Mouse (Mus musculus): ENCODE data around the gene Dop1b. TPM values are rescaled to one million over a fixed set of nuclear protein-coding genes. Genes with fewer than 3 reads are reported as not detected.

The Dop1b gene
- polyA plus RNA-seq, 1 experiment from 2014 or later = 12.8 TPM

- ATAC-seq = no peak
- peak overlapping the region; percentile 86 for H3K27ac ChIP-seq
- H3K27me3 ChIP-seq (replicated peaks) = no peaks in the 10 kb centered on the region
These were observed 31.2 kb downstream of the Dop1b start for GRCm38 (mm10) chr16:93742903-93743302.

GRCm38 (mm10) chr16:93744049-93744490 is 32.4 kb downstream of the Dop1b start:
- ATAC-seq = peak; percentile 56
- H3K27ac ChIP-seq = peak overlapping the region; percentile 86
- H3K36me3 ChIP-seq = peaks cover 36% of the 10 kb centered on the region
- no peaks in the 10 kb centered on the region for H3K9me3 ChIP-seq (replicated peaks)
- peaks cover 65% of the 10 kb centered on the region for H3K4me1 ChIP-seq
- peak overlapping the region; percentile 23 for H3K9ac ChIP-seq
- no peak overlapping the region for H3K4me3 ChIP-seq
- WGBS (ENCODE audit: insufficient replicate concordance) = 41% methylated on average over 5 of the region's 5 CpGs
- H3K4me2 ChIP-seq = peak overlapping the region; percentile 44
- H3K27me3 ChIP-seq (replicated peaks) = no peaks in the 10 kb centered on the region

More at GRCm38 (mm10) chr16:93742903-93743302, 31.2 kb downstream of the Dop1b start:
- Histone ChIP-seq H3K4me2 (no peak overlapping the region), H3K4me3 (no peak overlapping the region), H3K9ac (no peak overlapping the region), H3K9me3 (replicated peaks) (no peaks in the 10 kb centered on the region), H3K36me3 (peaks cover 38% of the 10 kb centered on the region), H3K4me1 (peaks cover 65% of the 10 kb centered on the region)
- WGBS (ENCODE audit: insufficient replicate concordance) = 64% methylated on average over 1 of the region's 1 CpGs

GRCm38 (mm10) chr16:93744804-93745340 is 33.2 kb downstream of the Dop1b start:
- H3K9ac ChIP-seq = peak overlapping the region; percentile 23; the same call in 1 of the 2 replicates

GRCm38 (mm10) chr16:93746397-93746796 is 34.7 kb downstream of the Dop1b start:
- peaks cover 18% of the 10 kb centered on the region for H3K36me3 ChIP-seq
- H3K9me3 ChIP-seq (replicated peaks) = no peaks in the 10 kb centered on the region
- no peak for ATAC-seq
- H3K4me2 ChIP-seq = no peak overlapping the region
- 72% methylated on average over 8 of the region's 8 CpGs for WGBS (ENCODE audit: insufficient replicate concordance)
- no peak overlapping the region for H3K9ac ChIP-seq
- H3K4me3 ChIP-seq = no peak overlapping the region
- peaks cover 59% of the 10 kb centered on the region for H3K4me1 ChIP-seq
- H3K27ac ChIP-seq = no peak overlapping the region
- no peaks in the 10 kb centered on the region for H3K27me3 ChIP-seq (replicated peaks)

More at GRCm38 (mm10) chr16:93744804-93745340, 33.2 kb downstream of the Dop1b start:
- Histone ChIP-seq H3K27ac (peak overlapping the region; percentile 86), H3K9me3 (replicated peaks) (no peaks in the 10 kb centered on the region), H3K4me2 (peak overlapping the region; percentile 44), H3K4me3 (no peak overlapping the region), H3K4me1 (peaks cover 63% of the 10 kb centered on the region), H3K36me3 (peaks cover 28% of the 10 kb centered on the region), H3K27me3 (replicated peaks) (no peaks in the 10 kb centered on the region)
- peak; percentile 97 for ATAC-seq
- WGBS (ENCODE audit: insufficient replicate concordance) = 21% methylated on average over 10 of the region's 10 CpGs

GRCm38 (mm10) chr16:93746957-93747356 is 35.3 kb downstream of the Dop1b start:
- WGBS (ENCODE audit: insufficient replicate concordance) = 80% methylated on average over 4 of the region's 4 CpGs
- H3K27me3 ChIP-seq (replicated peaks) = no peaks in the 10 kb centered on the region
- H3K4me3 ChIP-seq = no peak overlapping the region
- no peak overlapping the region for H3K9ac ChIP-seq
- H3K27ac ChIP-seq = no peak overlapping the region
- no peak overlapping the region for H3K4me2 ChIP-seq
- peaks cover 57% of the 10 kb centered on the region for H3K4me1 ChIP-seq
- no peak for ATAC-seq
- no peaks in the 10 kb centered on the region for H3K9me3 ChIP-seq (replicated peaks)
- H3K36me3 ChIP-seq = peaks cover 15% of the 10 kb centered on the region

GRCm38 (mm10) chr16:93747421-93747820 is 35.7 kb downstream of the Dop1b start:
- 62% methylated on average over 6 of the region's 6 CpGs for WGBS (ENCODE audit: insufficient replicate concordance)
- H3K4me2 ChIP-seq = no peak overlapping the region
- no peak overlapping the region for H3K9ac ChIP-seq
- no peak overlapping the region for H3K4me3 ChIP-seq
- peaks cover 54% of the 10 kb centered on the region for H3K4me1 ChIP-seq
- no peak overlapping the region for H3K27ac ChIP-seq
- H3K27me3 ChIP-seq (replicated peaks) = no peaks in the 10 kb centered on the region
- no peaks in the 10 kb centered on the region for H3K9me3 ChIP-seq (replicated peaks)
- ATAC-seq = no peak
- peaks cover 17% of the 10 kb centered on the region for H3K36me3 ChIP-seq

GRCm38 (mm10) chr16:93749147-93749910 is 37.6 kb downstream of the Dop1b start:
- Histone ChIP-seq H3K36me3 (peaks cover 30% of the 10 kb centered on the region), H3K4me2 (no peak overlapping the region), H3K9ac (no peak overlapping the region), H3K4me3 (no peak overlapping the region), H3K27me3 (replicated peaks) (no peaks in the 10 kb centered on the region), H3K9me3 (replicated peaks) (no peaks in the 10 kb centered on the region), H3K4me1 (peaks cover 37% of the 10 kb centered on the region), H3K27ac (no peak overlapping the region)
- WGBS (ENCODE audit: insufficient replicate concordance) = 75% methylated on average over 15 of the region's 15 CpGs
- ATAC-seq = no peak

- Histone ChIP-seq H3K27ac (no peak overlapping the region), H3K9me3 (replicated peaks) (no peaks in the 10 kb centered on the region), H3K4me3 (no peak overlapping the region), H3K9ac (no peak overlapping the region), H3K4me2 (no peak overlapping the region), H3K4me1 (peaks cover 26% of the 10 kb centered on the region), H3K36me3 (peaks cover 42% of the 10 kb centered on the region), H3K27me3 (replicated peaks) (no peaks in the 10 kb centered on the region)
- 49% methylated on average over 6 of the region's 6 CpGs for WGBS (ENCODE audit: insufficient replicate concordance)
- ATAC-seq = no peak
These were observed 38.8 kb downstream of the Dop1b start for GRCm38 (mm10) chr16:93750464-93750863.

GRCm38 (mm10) chr16:93751816-93752215 is 40.1 kb downstream of the Dop1b start:
- Histone ChIP-seq H3K4me1 (peaks cover 13% of the 10 kb centered on the region), H3K4me3 (no peak overlapping the region), H3K4me2 (no peak overlapping the region), H3K27ac (no peak overlapping the region), H3K27me3 (replicated peaks) (no peaks in the 10 kb centered on the region), H3K9ac (no peak overlapping the region), H3K36me3 (peaks cover 40% of the 10 kb centered on the region), H3K9me3 (replicated peaks) (no peaks in the 10 kb centered on the region)
- WGBS (ENCODE audit: insufficient replicate concordance) = 48% methylated on average over 5 of the region's 5 CpGs
- no peak for ATAC-seq

- no peak overlapping the region for H3K4me3 ChIP-seq
- WGBS (ENCODE audit: insufficient replicate concordance) = 70% methylated on average over 5 of the region's 5 CpGs
- H3K4me1 ChIP-seq = peaks cover 2% of the 10 kb centered on the region; the same call in 1 of the 2 replicates
- no peaks in the 10 kb centered on the region for H3K27me3 ChIP-seq (replicated peaks)
- H3K4me2 ChIP-seq = no peak overlapping the region
- H3K27ac ChIP-seq = no peak overlapping the region
- H3K9ac ChIP-seq = no peak overlapping the region
- H3K36me3 ChIP-seq = peaks cover 83% of the 10 kb centered on the region
- H3K9me3 ChIP-seq (replicated peaks) = no peaks in the 10 kb centered on the region
- no peak for ATAC-seq
These were observed 44.9 kb downstream of the Dop1b start for GRCm38 (mm10) chr16:93756622-93757021.

GRCm38 (mm10) chr16:93763378-93763777 is 51.7 kb downstream of the Dop1b start:
- WGBS (ENCODE audit: insufficient replicate concordance) = 71% methylated on average over 6 of the region's 6 CpGs
- H3K9ac ChIP-seq = no peak overlapping the region
- H3K27me3 ChIP-seq (replicated peaks) = no peaks in the 10 kb centered on the region
- peaks cover 13% of the 10 kb centered on the region for H3K4me1 ChIP-seq
- no peak overlapping the region for H3K4me3 ChIP-seq
- peaks cover 78% of the 10 kb centered on the region for H3K36me3 ChIP-seq
- H3K9me3 ChIP-seq (replicated peaks) = no peaks in the 10 kb centered on the region
- H3K27ac ChIP-seq = no peak overlapping the region
- no peak overlapping the region for H3K4me2 ChIP-seq
- no peak for ATAC-seq

- Histone ChIP-seq H3K9me3 (replicated peaks) (no peaks in the 10 kb centered on the region), H3K4me2 (no peak overlapping the region), H3K9ac (no peak overlapping the region), H3K27me3 (replicated peaks) (no peaks in the 10 kb centered on the region), H3K4me1 (peaks cover 13% of the 10 kb centered on the region), H3K27ac (no peak overlapping the region), H3K36me3 (peaks cover 76% of the 10 kb centered on the region), H3K4me3 (no peak overlapping the region)
- WGBS (ENCODE audit: insufficient replicate concordance) = 58% methylated on average over 4 of the region's 4 CpGs
- no peak for ATAC-seq
These were observed 52.9 kb downstream of the Dop1b start for GRCm38 (mm10) chr16:93764597-93764996.
